In genomic region chr13:118835078-118835477, GRCm38 (mm10) we compare ENCODE assay signal across 11 mouse cellular contexts.
DNase-seq lines count a peak whose midpoint lies in the region; ATAC-seq lines count a peak whose summit lies in the region.
"Had no signal": no experiment of that assay in that cellular context is flagged by ENCODE, and none has a peak within 500 bp of the region (broad histone marks: within the 10 kb centered on the region; RNA-seq: fewer than 3 reads in every experiment).

No protein-coding gene starts in this region.

- DNase-seq in adrenal gland, adult 2 months, result peak; percentile 11
- no peak for DNase-seq in adrenal gland, adult 18-20 months (ENCODE audit: low spot score in 2 of 2)
- DNase-seq in right cerebral cortex, postnatal 10 days (ENCODE audit: low spot score in 2 of 2), result peak; percentile 20 to 22
- DNase-seq in right cerebral cortex, postnatal 36 days (ENCODE audit: low spot score in 2 of 2), result no peak
- DNase-seq: gastrocnemius, adult 2 months; thymus, postnatal 36 days had no signal

- H3K9me3 ChIP-seq in hindbrain, embryonic 13.5 days, result no peaks in the 10 kb centered on the region
- no peaks in the 10 kb centered on the region for H3K9me3 ChIP-seq in hindbrain, embryonic 16.5 days (ENCODE audit: control insufficient read depth, low read length)
- H3K9me3 ChIP-seq in midbrain, embryonic 16.5 days (replicated peaks; ENCODE audit: control insufficient read depth, low read length, poor library complexity, severe bottlenecking), result no peaks in the 10 kb centered on the region
- H3K9me3 ChIP-seq: liver, embryonic 15.5 days had no signal

- no peak overlapping the region for H3K27ac ChIP-seq in hindbrain, embryonic 13.5 days
- no peak overlapping the region for H3K27ac ChIP-seq in hindbrain, embryonic 16.5 days (ENCODE audit: low read depth, low read length)
- H3K27ac ChIP-seq in midbrain, embryonic 16.5 days (ENCODE audit: low read length), result no peak overlapping the region
- H3K27ac ChIP-seq: gastrocnemius, adult 2 months; liver, embryonic 15.5 days had no signal

- no peak overlapping the region for H3K4me2 ChIP-seq in hindbrain, embryonic 13.5 days
- no peak overlapping the region for H3K4me2 ChIP-seq in hindbrain, embryonic 16.5 days (ENCODE audit: low read length)
- H3K4me2 ChIP-seq in midbrain, embryonic 16.5 days (ENCODE audit: low read length), result no peak overlapping the region
- H3K4me2 ChIP-seq: liver, embryonic 15.5 days had no signal

- H3K27me3 ChIP-seq in hindbrain, embryonic 13.5 days, result no peaks in the 10 kb centered on the region
- no peaks in the 10 kb centered on the region for H3K27me3 ChIP-seq in hindbrain, embryonic 16.5 days (replicated peaks; ENCODE audit: control insufficient read depth, insufficient read depth, low read length)
- no peaks in the 10 kb centered on the region for H3K27me3 ChIP-seq in midbrain, embryonic 16.5 days (ENCODE audit: control insufficient read depth, insufficient read depth, low read depth, low read length)
- H3K27me3 ChIP-seq: liver, embryonic 15.5 days had no signal

- H3K36me3 ChIP-seq in hindbrain, embryonic 13.5 days, result no peaks in the 10 kb centered on the region
- H3K36me3 ChIP-seq in hindbrain, embryonic 16.5 days (ENCODE audit: control insufficient read depth, insufficient read depth, low read length), result no peaks in the 10 kb centered on the region
- H3K36me3 ChIP-seq in midbrain, embryonic 16.5 days (ENCODE audit: control insufficient read depth, insufficient read depth, low read length), result no peaks in the 10 kb centered on the region
- H3K36me3 ChIP-seq: liver, embryonic 15.5 days had no signal

- whole genome bisulfite sequencing in hindbrain, embryonic 13.5 days, result 70% methylated on average over 4 of the region's 4 CpGs
- 55% methylated on average over 4 of the region's 4 CpGs for WGBS in hindbrain, embryonic 16.5 days
- 49% methylated on average over 4 of the region's 4 CpGs for WGBS in midbrain, embryonic 16.5 days

- H3K4me3 ChIP-seq in hindbrain, embryonic 13.5 days, result no peak overlapping the region
- H3K4me3 ChIP-seq in hindbrain, embryonic 16.5 days (ENCODE audit: low read length), result no peak overlapping the region
- no peak overlapping the region for H3K4me3 ChIP-seq in midbrain, embryonic 16.5 days (ENCODE audit: low read depth, low read length)
- H3K4me3 ChIP-seq: gastrocnemius, adult 2 months; liver, embryonic 15.5 days had no signal

- 0 out of 2 replicates have a peak, but pooled peaks have one; percentile 39 for ATAC-seq in hindbrain, embryonic 13.5 days (ENCODE audit: low FRiP score)
- no peak for ATAC-seq in hindbrain, embryonic 16.5 days
- peak; percentile 82 for ATAC-seq in midbrain, embryonic 16.5 days
- ATAC-seq in frontal cortex, adult (ENCODE audit: low TSS enrichment), result no peak

- no peak overlapping the region for H3K9ac ChIP-seq in hindbrain, embryonic 13.5 days
- no peak overlapping the region for H3K9ac ChIP-seq in hindbrain, embryonic 16.5 days (ENCODE audit: low read depth, low read length)
- no peak overlapping the region for H3K9ac ChIP-seq in midbrain, embryonic 16.5 days (ENCODE audit: low read depth, low read length)
- H3K9ac ChIP-seq: liver, embryonic 15.5 days had no signal

- no peaks in the 10 kb centered on the region for H3K4me1 ChIP-seq in hindbrain, embryonic 13.5 days (replicated peaks)
- no peaks in the 10 kb centered on the region for H3K4me1 ChIP-seq in hindbrain, embryonic 16.5 days (ENCODE audit: control insufficient read depth, insufficient read depth, low read depth, low read length)
- no peaks in the 10 kb centered on the region for H3K4me1 ChIP-seq in midbrain, embryonic 16.5 days (ENCODE audit: control insufficient read depth, insufficient read depth, low read length)
- H3K4me1 ChIP-seq: liver, embryonic 15.5 days had no signal

Comparison
In these comparisons a context has a peak if more than half of its experiments do, and no peak if none do; other contexts are left out.
1. DNase-seq: peak in adrenal gland, adult 2 months (single experiment) and right cerebral cortex, postnatal 10 days (2 of 2); none in adrenal gland, adult 18-20 months (0 of 2) and right cerebral cortex, postnatal 36 days (0 of 2).
2. ATAC-seq: peak in hindbrain, embryonic 13.5 days (single experiment) and midbrain, embryonic 16.5 days (single experiment); none in hindbrain, embryonic 16.5 days (single experiment) and frontal cortex, adult (single experiment).